Mouse (Mus musculus): ENCODE data around the gene B130006D01Rik. TPM values are rescaled to one million over a fixed set of nuclear protein-coding genes. Genes with fewer than 3 reads are reported as not detected.
A peak's percentile ranks its signal among the peaks of the same experiment; 100 is the strongest.

The B130006D01Rik gene
- total RNA-seq (2021): 1 to 10 TPM; 1.8 to 2.2 TPM

GRCm38 (mm10) chr11:95723287-95723686 is at the start of gene B130006D01Rik:
Gene B130006D01Rik (plus strand): TSS chr11:95723587.
- no peak for DNase-seq
- intact Hi-C loops (cut with DNase I): no loop called here

DNA sequence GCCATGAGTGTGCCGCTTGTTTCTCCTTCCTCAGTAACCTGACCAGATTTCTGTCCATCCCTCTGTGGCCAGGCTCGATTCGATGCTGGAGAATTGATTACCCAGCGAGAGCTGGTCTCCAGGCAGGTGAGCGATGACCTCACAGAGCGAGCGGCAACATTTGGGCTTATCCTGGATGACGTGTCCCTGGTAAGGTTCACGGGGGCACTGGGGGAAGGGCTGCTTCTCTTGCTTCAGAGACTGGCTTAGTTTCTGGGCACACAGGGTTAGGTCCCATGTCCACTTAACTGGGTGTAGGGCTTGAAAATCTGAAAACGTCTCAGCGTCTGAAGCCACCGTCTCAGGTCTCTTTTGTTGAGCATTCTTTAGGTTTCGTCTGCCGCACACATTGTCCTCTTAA is 47.9 kb upstream of the B130006D01Rik start:
- intact Hi-C loops (cut with DNase I): no loop called here
- DNase-seq: no peak

- intact Hi-C loops (cut with DNase I): no loop called here
Observed at GRCm38 (mm10) chr11:95676307-95676706, 47.1 kb upstream of the B130006D01Rik start.

DNA sequence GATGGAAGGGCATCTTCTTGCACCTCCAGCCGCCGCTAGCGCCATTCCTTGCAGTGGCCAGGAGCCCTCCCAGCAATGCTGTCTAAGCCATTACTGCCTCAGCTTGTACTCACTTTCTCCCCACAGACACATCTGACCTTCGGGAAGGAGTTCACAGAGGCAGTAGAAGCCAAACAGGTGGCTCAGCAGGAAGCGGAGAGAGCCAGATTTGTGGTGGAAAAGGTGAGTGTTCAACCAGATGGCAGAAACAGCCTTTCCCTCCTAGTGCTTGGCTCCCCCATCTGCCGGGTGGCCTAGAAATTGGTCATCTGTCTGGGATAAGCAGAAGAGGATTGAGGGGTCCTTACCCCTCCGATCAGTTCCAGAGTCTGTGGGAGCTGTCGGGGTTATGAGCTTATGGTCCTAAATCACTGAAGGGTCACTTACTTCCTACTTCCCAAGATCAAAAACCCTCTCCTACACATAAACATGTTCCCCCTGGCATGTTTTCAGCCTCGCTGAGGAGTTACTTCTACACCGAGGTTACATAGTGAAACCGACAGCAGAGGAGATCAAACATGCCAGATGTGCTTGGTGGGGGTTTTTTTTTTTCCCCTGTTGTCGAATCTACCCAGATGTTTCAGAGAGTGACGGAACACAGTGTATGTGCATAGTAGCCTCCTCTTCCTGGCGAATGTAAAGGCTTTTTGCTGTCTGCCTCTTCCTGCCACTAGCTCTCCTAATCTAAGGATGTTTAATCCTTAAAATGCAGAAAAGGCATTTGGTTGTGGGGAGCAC is 45.3 kb upstream of the B130006D01Rik start:
- DNase-seq: no peak
- intact Hi-C loops (cut with DNase I): no loop called here

More at GRCm38 (mm10) chr11:95676307-95676706, 47.1 kb upstream of the B130006D01Rik start:
- DNase-seq: peak; percentile 76

- no peak for DNase-seq
- intact Hi-C loops (cut with DNase I): no loop called here
Observed at GRCm38 (mm10) chr11:95681995-95682601, 41.3 kb upstream of the B130006D01Rik start.

DNA sequence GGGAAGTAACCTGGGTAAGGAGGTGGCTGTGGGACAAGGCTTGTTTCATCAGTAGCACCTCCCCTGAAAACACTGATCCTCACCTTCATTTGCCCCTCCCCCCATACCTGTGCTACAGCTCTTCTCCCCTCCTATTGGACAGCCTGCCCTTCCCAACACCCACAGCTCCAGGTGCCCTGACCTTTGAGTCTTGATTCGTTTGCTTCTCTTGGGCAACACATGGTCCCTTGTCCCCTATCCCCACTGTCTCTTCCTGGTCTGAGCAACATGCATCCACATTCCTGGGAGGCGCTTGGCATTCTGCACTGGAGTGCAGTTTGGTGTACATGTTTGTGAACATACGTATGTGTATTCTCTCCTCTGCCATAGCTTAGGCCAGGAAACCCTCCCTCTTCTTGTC is 40.4 kb upstream of the B130006D01Rik start:
- intact Hi-C loops (cut with DNase I): no loop called here
- DNase-seq: no peak

- intact Hi-C loops (cut with DNase I): loop anchor here (5.0 kb wide), 1 partner anchor 66 kb away; no protein-coding TSS in a partner anchor
- DNase-seq: peak; percentile 61
Observed at GRCm38 (mm10) chr11:95686031-95686430, 37.4 kb upstream of the B130006D01Rik start.

GRCm38 (mm10) chr11:95687084-95687656 is 36.2 kb upstream of the B130006D01Rik start:
- intact Hi-C loops (cut with DNase I): loop anchor here (5.0 kb wide), 1 partner anchor 65 kb away; no protein-coding TSS in a partner anchor
- no peak for DNase-seq

- DNase-seq: no peak
- intact Hi-C loops (cut with DNase I): loop anchor here (5.0 kb wide), 1 partner anchor 64 kb away; no protein-coding TSS in a partner anchor
Observed at GRCm38 (mm10) chr11:95688515-95688914, 34.9 kb upstream of the B130006D01Rik start.

GRCm38 (mm10) chr11:95688981-95689380 is 34.4 kb upstream of the B130006D01Rik start:
- intact Hi-C loops (cut with DNase I): loop anchor here (5.0 kb wide), 1 partner anchor 63 kb away; no protein-coding TSS in a partner anchor

DNA sequence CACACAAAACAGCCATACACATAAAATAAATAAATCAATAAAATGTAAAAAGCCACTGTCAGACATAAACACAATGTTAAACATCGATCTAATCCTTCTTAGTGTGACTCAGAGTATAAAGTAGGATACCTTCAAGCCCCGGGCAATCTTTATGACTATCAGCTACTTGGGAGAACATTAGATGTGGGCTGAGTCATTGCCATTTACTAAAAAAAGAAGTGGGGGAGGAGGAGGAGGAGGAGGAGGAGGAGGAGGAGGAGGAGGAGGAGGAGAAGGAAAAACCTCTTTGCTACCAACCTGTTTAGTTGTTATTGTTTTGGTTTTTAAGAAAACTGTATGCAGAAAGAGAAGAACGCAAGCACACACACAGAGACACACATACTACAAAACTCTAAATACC is 33.8 kb upstream of the B130006D01Rik start:
- no peak for DNase-seq
- intact Hi-C loops (cut with DNase I): loop anchor here (5.0 kb wide), 1 partner anchor 63 kb away; no protein-coding TSS in a partner anchor

More at GRCm38 (mm10) chr11:95688981-95689380, 34.4 kb upstream of the B130006D01Rik start:
- DNase-seq: no peak

- DNase-seq: peak; percentile 25
- intact Hi-C loops (cut with DNase I): no loop called here
Observed at GRCm38 (mm10) chr11:95698541-95698940, 24.8 kb upstream of the B130006D01Rik start.

- intact Hi-C loops (cut with DNase I): no loop called here
- DNase-seq: no peak
Observed at GRCm38 (mm10) chr11:95700778-95701739, 22.3 kb upstream of the B130006D01Rik start.

GRCm38 (mm10) chr11:95704032-95704969 is 19.1 kb upstream of the B130006D01Rik start:
- intact Hi-C loops (cut with DNase I): no loop called here
- no peak for DNase-seq

DNA sequence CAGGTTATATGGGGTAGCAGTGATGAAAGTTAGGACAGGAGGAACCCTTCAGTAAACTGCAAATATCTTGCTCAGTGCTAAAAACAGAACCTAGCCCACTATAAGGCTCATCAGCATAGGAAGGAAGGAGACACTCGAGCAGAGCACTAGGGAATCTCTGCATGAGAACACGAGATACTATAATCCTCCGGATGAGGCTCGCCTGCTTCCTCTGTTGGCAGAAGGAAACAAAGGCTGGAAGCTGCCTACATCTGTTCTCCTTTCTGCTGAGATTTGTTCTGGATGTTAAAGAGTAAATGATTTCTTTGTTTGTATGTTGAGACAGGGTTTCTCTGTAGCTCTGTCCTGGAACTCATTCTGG is 18.4 kb upstream of the B130006D01Rik start:
- DNase-seq: no peak
- intact Hi-C loops (cut with DNase I): no loop called here

GRCm38 (mm10) chr11:95709534-95710040 is 13.8 kb upstream of the B130006D01Rik start:
- intact Hi-C loops (cut with DNase I): no loop called here
- no peak for DNase-seq

- no peak for DNase-seq
- intact Hi-C loops (cut with DNase I): no loop called here
Observed at GRCm38 (mm10) chr11:95710478-95710877, 12.9 kb upstream of the B130006D01Rik start.

- DNase-seq: peak; percentile 5
- intact Hi-C loops (cut with DNase I): no loop called here
Observed at GRCm38 (mm10) chr11:95712085-95712562, 11.3 kb upstream of the B130006D01Rik start.
